Mouse (Mus musculus): ENCODE results near the gene Mcfd2. TPM values are rescaled to one million over a fixed set of nuclear protein-coding genes. Genes with fewer than 3 reads are reported as not detected.

The Mcfd2 gene
- polyA plus RNA-seq, 1 experiment from 2014 or later, result 65.6 TPM

- ATAC-seq (replicated peaks; ENCODE audit: low FRiP score) (no peak), DNase-seq (ENCODE audit: low spot score) (no peak)
- Histone ChIP-seq H3K36me3 (ENCODE audit: control insufficient read depth, insufficient read depth, low read length) (no peaks in the 10 kb centered on the region), H3K4me1 (replicated peaks; ENCODE audit: control insufficient read depth, insufficient read depth, low read length) (peaks cover 14% of the 10 kb centered on the region), H3K9me3 (ENCODE audit: control insufficient read depth, low read length) (no peaks in the 10 kb centered on the region), H3K27ac (ENCODE audit: low read depth, low read length) (no peak overlapping the region), H3K27me3 (ENCODE audit: control insufficient read depth, insufficient read depth, low read length) (peaks cover 22% of the 10 kb centered on the region), H3K4me3 (ENCODE audit: low read depth, low read length) (no peak overlapping the region), H3K4me2 (ENCODE audit: low read depth, low read length, severe bottlenecking) (no peak overlapping the region), H3K9ac (ENCODE audit: low read length) (no peak overlapping the region)
- 60% methylated on average over 7 of the region's 7 CpGs for WGBS
These were observed 18.8 kb upstream of the Mcfd2 start for GRCm38 (mm10) chr17:87284482-87285040.

DNA sequence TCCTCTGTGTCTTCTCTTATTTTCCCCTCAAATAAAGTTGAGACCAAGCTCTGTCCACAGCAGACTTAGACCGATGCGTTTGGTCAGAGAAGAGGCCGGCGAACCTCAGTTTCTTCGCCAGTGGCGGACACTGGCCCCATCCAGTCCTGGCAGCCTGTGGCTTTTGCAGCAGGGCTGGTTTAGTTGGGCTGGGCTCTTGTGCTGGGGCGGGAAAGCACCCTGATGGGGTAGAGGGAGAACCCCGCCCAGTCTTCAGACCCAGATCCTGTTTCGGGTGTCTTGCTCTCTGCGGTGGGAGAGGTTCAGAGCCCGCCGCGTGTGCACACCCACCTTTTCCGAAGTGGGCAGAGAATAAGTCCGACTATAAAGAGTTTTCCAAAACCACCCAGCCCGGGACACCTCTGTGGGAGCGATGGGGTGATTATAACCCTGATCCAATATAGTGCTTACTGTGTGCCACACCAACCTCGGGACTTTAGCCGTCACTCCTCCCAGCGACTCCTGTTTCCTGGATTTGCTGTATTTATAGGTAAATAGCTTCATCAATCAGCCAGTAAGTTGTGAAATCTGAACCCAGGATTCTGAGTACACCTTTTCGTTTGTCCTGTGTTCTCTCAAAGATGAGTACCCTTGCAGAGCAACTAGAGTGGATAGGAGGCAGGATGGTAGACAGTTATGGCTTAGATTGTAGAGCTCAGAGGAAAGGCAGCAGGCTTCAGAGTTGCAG lies 18.2 kb upstream of the Mcfd2 start:
- H3K9me3 ChIP-seq (ENCODE audit: control insufficient read depth, low read length), result no peaks in the 10 kb centered on the region
- DNase-seq (ENCODE audit: low spot score), result peak; percentile 61
- peaks cover 22% of the 10 kb centered on the region for H3K27me3 ChIP-seq (ENCODE audit: control insufficient read depth, insufficient read depth, low read length)
- 4% methylated on average over 21 of the region's 21 CpGs for WGBS
- H3K9ac ChIP-seq (ENCODE audit: low read length), result peak overlapping the region; percentile 84; the same call in 1 of the 2 replicates
- H3K4me3 ChIP-seq (ENCODE audit: low read depth, low read length), result peak overlapping the region; percentile 70
- peaks cover 14% of the 10 kb centered on the region for H3K4me1 ChIP-seq (replicated peaks; ENCODE audit: control insufficient read depth, insufficient read depth, low read length)
- no peaks in the 10 kb centered on the region for H3K36me3 ChIP-seq (ENCODE audit: control insufficient read depth, insufficient read depth, low read length)
- H3K27ac ChIP-seq (ENCODE audit: low read depth, low read length), result no peak overlapping the region
- ATAC-seq (replicated peaks; ENCODE audit: low FRiP score), result no peak
- H3K4me2 ChIP-seq (ENCODE audit: low read depth, low read length, severe bottlenecking), result peak overlapping the region; percentile 96

DNA sequence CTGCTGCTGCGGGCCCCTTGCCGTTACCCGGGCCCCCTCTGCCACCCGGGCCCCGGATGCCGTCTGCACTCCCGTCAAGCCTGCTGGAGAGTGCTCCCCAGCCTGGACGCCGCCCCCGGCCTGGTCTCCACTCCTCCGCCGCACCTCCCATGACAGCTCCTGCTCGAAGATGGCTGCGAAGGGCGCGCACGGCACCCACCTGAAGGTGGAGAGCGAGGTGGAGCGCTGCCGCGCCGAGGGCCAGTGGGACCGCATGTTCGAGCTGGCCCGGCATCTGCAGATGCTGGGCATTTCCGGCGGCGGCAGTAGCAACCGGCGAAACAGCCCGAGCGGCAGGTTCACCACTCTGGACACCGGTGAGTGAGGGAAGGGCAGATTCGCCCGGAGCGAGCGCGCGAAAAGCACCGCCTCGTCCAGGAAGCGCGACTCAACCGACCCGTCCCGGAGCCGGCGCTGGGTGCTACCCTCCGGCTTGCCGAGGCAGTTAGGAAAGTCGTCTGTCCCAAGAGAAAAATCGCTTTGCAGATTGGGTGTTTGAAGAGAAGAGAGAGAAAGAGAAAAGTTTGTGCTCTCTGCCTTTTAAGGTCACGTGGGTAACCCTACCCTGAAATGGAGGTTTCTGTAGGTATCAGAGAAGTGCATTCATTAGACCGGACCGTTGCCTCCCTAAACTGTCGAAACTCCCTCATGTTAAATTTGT lies 17.5 kb upstream of the Mcfd2 start:
- no peaks in the 10 kb centered on the region for H3K9me3 ChIP-seq (ENCODE audit: control insufficient read depth, low read length)
- peak overlapping the region; percentile 70 for H3K4me3 ChIP-seq (ENCODE audit: low read depth, low read length)
- ATAC-seq (replicated peaks; ENCODE audit: low FRiP score), result no peak
- peak overlapping the region; percentile 84 for H3K9ac ChIP-seq (ENCODE audit: low read length)
- peaks cover 14% of the 10 kb centered on the region for H3K4me1 ChIP-seq (replicated peaks; ENCODE audit: control insufficient read depth, insufficient read depth, low read length)
- peak overlapping the region; percentile 96 for H3K4me2 ChIP-seq (ENCODE audit: low read depth, low read length, severe bottlenecking)
- H3K36me3 ChIP-seq (ENCODE audit: control insufficient read depth, insufficient read depth, low read length), result no peaks in the 10 kb centered on the region
- H3K27ac ChIP-seq (ENCODE audit: low read depth, low read length), result 0 out of 2 replicates have a peak overlapping the region, but pooled peaks have one; percentile 12
- H3K27me3 ChIP-seq (ENCODE audit: control insufficient read depth, insufficient read depth, low read length), result peaks cover 22% of the 10 kb centered on the region
- peak; percentile 83 for DNase-seq (ENCODE audit: low spot score)
- WGBS, result under 1% methylated on average over 56 of the region's 56 CpGs

GRCm38 (mm10) chr17:87282706-87283053 lies 16.9 kb upstream of the Mcfd2 start, which contains the start of gene Ttc7:
TSS of gene Ttc7 (plus strand) at chr17:87282886.
- Histone ChIP-seq H3K4me2 (ENCODE audit: low read depth, low read length, severe bottlenecking) (peak within 1 kb of the TSS; percentile 96), H3K27me3 (ENCODE audit: control insufficient read depth, insufficient read depth, low read length) (peaks cover 22% of the 10 kb centered on the region), H3K9ac (ENCODE audit: low read length) (peak within 1 kb of the TSS; percentile 84), H3K36me3 (ENCODE audit: control insufficient read depth, insufficient read depth, low read length) (no peaks in the 10 kb centered on the region), H3K4me1 (replicated peaks; ENCODE audit: control insufficient read depth, insufficient read depth, low read length) (peaks cover 14% of the 10 kb centered on the region), H3K27ac (ENCODE audit: low read depth, low read length) (peak within 1 kb of the TSS; percentile 72), H3K9me3 (ENCODE audit: control insufficient read depth, low read length) (no peaks in the 10 kb centered on the region), H3K4me3 (ENCODE audit: low read depth, low read length) (peak within 1 kb of the TSS; percentile 70)
- ATAC-seq (replicated peaks; ENCODE audit: low FRiP score) (peak; percentile 93), DNase-seq (ENCODE audit: low spot score) (peak; percentile 98)
- WGBS, result 2% methylated on average over 29 of the region's 38 CpGs

- WGBS, result under 1% methylated on average over 44 of the region's 44 CpGs
- Histone ChIP-seq H3K27me3 (ENCODE audit: control insufficient read depth, insufficient read depth, low read length) (peaks cover 22% of the 10 kb centered on the region), H3K36me3 (ENCODE audit: control insufficient read depth, insufficient read depth, low read length) (no peaks in the 10 kb centered on the region), H3K4me1 (replicated peaks; ENCODE audit: control insufficient read depth, insufficient read depth, low read length) (peaks cover 12% of the 10 kb centered on the region), H3K27ac (ENCODE audit: low read depth, low read length) (peak overlapping the region; percentile 72), H3K9ac (ENCODE audit: low read length) (peak overlapping the region; percentile 84), H3K9me3 (ENCODE audit: control insufficient read depth, low read length) (no peaks in the 10 kb centered on the region), H3K4me3 (ENCODE audit: low read depth, low read length) (peak overlapping the region; percentile 70), H3K4me2 (ENCODE audit: low read depth, low read length, severe bottlenecking) (peak overlapping the region; percentile 96)
- ATAC-seq (replicated peaks; ENCODE audit: low FRiP score) (peak; percentile 83), DNase-seq (ENCODE audit: low spot score) (peak; percentile 88)
These were observed 16.4 kb upstream of the Mcfd2 start for GRCm38 (mm10) chr17:87282007-87282705.

DNA sequence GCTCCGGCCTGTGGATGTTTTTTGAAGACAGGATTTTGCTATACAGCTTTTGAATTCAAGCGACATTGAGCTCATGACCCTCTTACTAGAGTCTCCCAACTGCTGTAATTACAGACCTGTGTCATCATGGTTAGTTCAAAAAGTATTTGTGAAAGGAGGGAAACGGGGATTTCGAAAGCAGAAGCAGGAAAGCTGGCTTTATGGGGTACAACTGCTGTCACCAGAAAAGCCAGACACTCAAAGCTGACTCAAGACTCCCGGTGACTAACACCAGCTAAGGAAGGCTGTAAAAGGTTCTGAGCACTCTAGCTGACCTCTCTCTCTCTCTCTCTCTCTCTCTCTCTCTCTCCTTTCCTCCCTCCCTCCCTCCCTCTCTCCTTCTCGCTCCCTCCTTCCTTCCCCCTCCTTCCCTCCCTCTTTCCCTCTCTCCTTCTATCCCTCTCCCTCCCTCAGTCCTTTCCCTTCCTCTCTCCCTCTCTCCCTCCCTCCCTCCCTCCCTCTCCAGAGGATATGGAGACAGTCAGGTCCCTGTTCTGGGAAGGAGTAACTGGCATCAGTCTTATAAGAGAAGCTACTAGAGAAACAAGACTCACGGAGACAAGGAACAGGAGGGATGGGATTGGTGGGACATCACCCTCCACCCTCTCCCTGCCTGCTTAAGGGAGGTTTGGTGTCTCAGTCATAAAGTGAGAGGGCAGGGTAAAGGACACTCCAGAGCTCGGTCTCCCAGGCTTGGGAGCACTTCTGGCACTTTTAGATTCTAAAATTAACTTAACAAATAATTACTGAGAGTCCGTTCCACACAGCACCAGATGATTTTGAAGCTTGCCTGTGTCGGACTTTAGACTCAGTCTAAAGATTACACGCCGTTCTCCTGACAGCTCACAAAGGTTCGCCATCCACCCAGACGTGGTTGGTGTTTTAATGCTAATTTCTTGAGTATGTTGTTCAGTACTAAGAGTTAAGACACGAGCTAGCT lies 9.9 kb upstream of the Mcfd2 start:
- no peak overlapping the region for H3K4me3 ChIP-seq (ENCODE audit: low read depth, low read length)

GRCm38 (mm10) chr17:87269454-87269853 lies 3.7 kb upstream of the Mcfd2 start:
- Histone ChIP-seq H3K27ac (ENCODE audit: low read depth, low read length) (no peak overlapping the region), H3K4me3 (ENCODE audit: low read depth, low read length) (no peak overlapping the region), H3K9ac (ENCODE audit: low read length) (no peak overlapping the region), H3K27me3 (ENCODE audit: control insufficient read depth, insufficient read depth, low read length) (no peaks in the 10 kb centered on the region), H3K9me3 (ENCODE audit: control insufficient read depth, low read length) (0 out of 2 replicates have a peak, but pooled peaks cover 4% of the 10 kb centered on the region), H3K4me1 (replicated peaks; ENCODE audit: control insufficient read depth, insufficient read depth, low read length) (peaks cover 8% of the 10 kb centered on the region), H3K4me2 (ENCODE audit: low read depth, low read length, severe bottlenecking) (no peak overlapping the region), H3K36me3 (ENCODE audit: control insufficient read depth, insufficient read depth, low read length) (no peaks in the 10 kb centered on the region)
- DNase-seq (ENCODE audit: low spot score), result no peak
- no peak for ATAC-seq (replicated peaks; ENCODE audit: low FRiP score)
- WGBS, result 83% methylated on average over 6 of the region's 6 CpGs

More for the DNA sequence above, 9.9 kb upstream of the Mcfd2 start:
- H3K4me2 ChIP-seq (ENCODE audit: low read depth, low read length, severe bottlenecking), result no peak overlapping the region
- no peak for ATAC-seq (replicated peaks; ENCODE audit: low FRiP score)
- no peak overlapping the region for H3K27ac ChIP-seq (ENCODE audit: low read depth, low read length)
- H3K9me3 ChIP-seq (ENCODE audit: control insufficient read depth, low read length), result 0 out of 2 replicates have a peak, but pooled peaks cover 4% of the 10 kb centered on the region
- WGBS, result 61% methylated on average over 15 of the region's 15 CpGs
- no peaks in the 10 kb centered on the region for H3K36me3 ChIP-seq (ENCODE audit: control insufficient read depth, insufficient read depth, low read length)
- H3K27me3 ChIP-seq (ENCODE audit: control insufficient read depth, insufficient read depth, low read length), result no peaks in the 10 kb centered on the region
- H3K9ac ChIP-seq (ENCODE audit: low read length), result no peak overlapping the region
- no peak for DNase-seq (ENCODE audit: low spot score)
- H3K4me1 ChIP-seq (replicated peaks; ENCODE audit: control insufficient read depth, insufficient read depth, low read length), result no peaks in the 10 kb centered on the region; the same call in 1 of the 2 replicates
